Mouse (Mus musculus): Measurements from ENCODE around the gene Btrc.

DNA sequence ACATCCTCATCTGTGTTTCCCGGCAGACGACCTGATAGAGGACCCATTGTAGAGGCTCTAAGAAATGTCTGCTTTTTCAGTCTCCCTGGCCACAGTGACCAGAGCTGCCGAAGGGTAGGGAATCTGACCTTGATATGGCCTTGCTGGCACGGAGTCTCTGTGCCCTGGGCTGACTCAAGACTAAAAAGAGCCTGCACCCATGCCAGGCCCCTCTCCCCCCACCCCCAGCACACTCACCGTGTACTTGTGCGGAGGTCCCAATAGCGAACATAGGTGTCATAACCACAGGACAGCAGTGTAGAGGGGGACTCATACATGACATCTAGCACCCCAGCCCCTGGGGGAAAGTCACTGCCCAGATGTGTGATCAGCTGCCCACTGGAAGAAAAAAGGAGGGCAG, 215.9 kb downstream of the Btrc start:
- TF ChIP-seq CTCF (IDR thresholded peaks at IDR 0.05; ENCODE audit: low read depth, low read length) (no peak), POLR2AphosphoS5 (IDR thresholded peaks at IDR 0.05; ENCODE audit: insufficient replicate concordance, low read depth, low read length) (no peak), TAL1 (conservative IDR thresholded peaks at IDR 0.05; ENCODE audit: low read depth, low read length) (no peak)

Data from G1E (cell line).